Mouse (Mus musculus) liver, embryonic 16.5 days (tissue): ENCODE measurements at regions not wholly inside any gene's neighbourhood (a gene's known extent, or its start where the extent isn't known, plus 50 kb on each side); places are given as distances from the start of the nearest gene placed in this dataset.

Source experiments
- ATAC-seq: fragments of 200-750 bp; cut with Nextera tagmentation; 2 replicates; pipeline ENCODE4 v1.8.0; 2017; ENCODE audit warnings: low read depth, mild to moderate bottlenecking, moderate number of reproducible peaks, moderate library complexity
- H3K27ac ChIP-seq: fragments of 300-500 bp; sonication (generic); 2 replicates; pipeline ENCODE4 v1.5.1; 2014; ENCODE audit warnings: mild to moderate bottlenecking, low read length
- H3K27me3 ChIP-seq: fragments of 300-500 bp; sonication (generic); 2 replicates; pipeline ENCODE4 v1.6.1; 2014; ENCODE audit warnings: low read depth, low read length, mixed read lengths; ENCODE audit not compliant: control insufficient read depth, insufficient read depth
- H3K36me3 ChIP-seq: fragments of 300-500 bp; sonication (generic); 2 replicates; pipeline ENCODE4 v1.6.1; 2014; ENCODE audit warnings: mild to moderate bottlenecking; ENCODE audit not compliant: control insufficient read depth, insufficient read depth
- H3K4me1 ChIP-seq: fragments of 300-500 bp; sonication (generic); 2 replicates; pipeline ENCODE4 v1.6.1; 2014; ENCODE audit warnings: low read depth, low read length, mixed read lengths; ENCODE audit not compliant: control insufficient read depth
- H3K4me2 ChIP-seq: fragments of 300-500 bp; sonication (generic); 2 replicates; pipeline ENCODE4 v1.6.1; 2014; ENCODE audit warnings: low read depth, low read length, mixed read lengths
- H3K4me3 ChIP-seq: fragments of 300-500 bp; sonication (generic); 2 replicates; pipeline ENCODE4 v1.5.1; 2014; ENCODE audit warnings: low read depth, mild to moderate bottlenecking, low read length
- H3K9ac ChIP-seq: fragments of 300-500 bp; sonication (generic); 2 replicates; pipeline ENCODE4 v1.6.1; 2014; ENCODE audit warnings: low read depth, low read length
- H3K9me3 ChIP-seq: fragments of 300-500 bp; sonication (generic); replicated peaks from 2 replicates; pipeline ENCODE4 v1.6.1; 2016; ENCODE audit warnings: low read length; ENCODE audit not compliant: control insufficient read depth
- WGBS: fragments of 180-500 bp; shearing (Covaris S2); extraction: QIAGEN DNeasy Blood & Tissue Kit; methylation state at CpG from one replicate; pipeline ENCODE4 v1.1.7; 2014; ENCODE audit not compliant: insufficient replicate concordance; 5-methylcytosine and 5-hydroxymethylcytosine counted together

- Histone ChIP-seq H3K4me3 (no peak overlapping the region), H3K4me2 (no peak overlapping the region), H3K36me3 (no peaks in the 10 kb centered on the region), H3K9me3 (no peaks in the 10 kb centered on the region), H3K4me1 (no peaks in the 10 kb centered on the region), H3K9ac (no peak overlapping the region), H3K27me3 (no peaks in the 10 kb centered on the region), H3K27ac (no peak overlapping the region)
- WGBS, result 67% methylated on average over 8 of the region's 8 CpGs
- no peak for ATAC-seq
Observed at GRCm38 (mm10) chr2:79543948-79544792, 87.6 kb upstream of the Cerkl start.

GRCm38 (mm10) chr2:79544793-79545260 lies 88.2 kb upstream of the Cerkl start:
- no peaks in the 10 kb centered on the region for H3K36me3 ChIP-seq
- no peak for ATAC-seq
- H3K4me3 ChIP-seq, result no peak overlapping the region
- no peak overlapping the region for H3K27ac ChIP-seq
- no peak overlapping the region for H3K4me2 ChIP-seq
- no peak overlapping the region for H3K9ac ChIP-seq
- no peaks in the 10 kb centered on the region for H3K27me3 ChIP-seq
- H3K9me3 ChIP-seq, result no peaks in the 10 kb centered on the region
- 60% methylated on average over 4 of the region's 4 CpGs for WGBS
- no peaks in the 10 kb centered on the region for H3K4me1 ChIP-seq

- H3K27me3 ChIP-seq, result no peaks in the 10 kb centered on the region
- no peaks in the 10 kb centered on the region for H3K36me3 ChIP-seq
- H3K4me2 ChIP-seq, result no peak overlapping the region
- ATAC-seq, result no peak
- no peak overlapping the region for H3K27ac ChIP-seq
- H3K9me3 ChIP-seq, result no peaks in the 10 kb centered on the region
- 21% methylated on average over 4 of the region's 4 CpGs for WGBS
- H3K4me1 ChIP-seq, result no peaks in the 10 kb centered on the region
- no peak overlapping the region for H3K9ac ChIP-seq
- no peak overlapping the region for H3K4me3 ChIP-seq
Observed at GRCm38 (mm10) chr2:79546206-79546605, 88.9 kb upstream of the Itprid2 start.

GRCm38 (mm10) chr2:79547284-79547683 lies 87.9 kb upstream of the Itprid2 start:
- H3K4me1 ChIP-seq, result no peaks in the 10 kb centered on the region
- no peak for ATAC-seq
- no peak overlapping the region for H3K4me2 ChIP-seq
- no peaks in the 10 kb centered on the region for H3K36me3 ChIP-seq
- 41% methylated on average over 3 of the region's 3 CpGs for WGBS
- H3K27me3 ChIP-seq, result no peaks in the 10 kb centered on the region
- no peak overlapping the region for H3K4me3 ChIP-seq
- no peak overlapping the region for H3K27ac ChIP-seq
- H3K9ac ChIP-seq, result no peak overlapping the region
- no peaks in the 10 kb centered on the region for H3K9me3 ChIP-seq

- Histone ChIP-seq H3K9me3 (no peaks in the 10 kb centered on the region), H3K4me3 (no peak overlapping the region), H3K27me3 (no peaks in the 10 kb centered on the region), H3K27ac (no peak overlapping the region), H3K4me2 (no peak overlapping the region), H3K36me3 (no peaks in the 10 kb centered on the region), H3K4me1 (no peaks in the 10 kb centered on the region), H3K9ac (no peak overlapping the region)
- no peak for ATAC-seq
- WGBS, result 35% methylated on average over 8 of the region's 8 CpGs
Observed at GRCm38 (mm10) chr2:79548039-79548600, 87.0 kb upstream of the Itprid2 start.

- no peaks in the 10 kb centered on the region for H3K4me1 ChIP-seq
- ATAC-seq, result no peak
- no peak overlapping the region for H3K4me3 ChIP-seq
- no peaks in the 10 kb centered on the region for H3K9me3 ChIP-seq
- no peaks in the 10 kb centered on the region for H3K27me3 ChIP-seq
- H3K9ac ChIP-seq, result no peak overlapping the region
- H3K36me3 ChIP-seq, result no peaks in the 10 kb centered on the region
- no peak overlapping the region for H3K27ac ChIP-seq
- WGBS, result 58% methylated on average over 3 of the region's 3 CpGs
- H3K4me2 ChIP-seq, result no peak overlapping the region
Observed at GRCm38 (mm10) chr2:79549781-79550180, 85.4 kb upstream of the Itprid2 start.

GRCm38 (mm10) chr2:79550432-79550831 lies 84.7 kb upstream of the Itprid2 start:
- H3K27ac ChIP-seq, result no peak overlapping the region
- H3K4me3 ChIP-seq, result no peak overlapping the region
- H3K9ac ChIP-seq, result no peak overlapping the region
- H3K9me3 ChIP-seq, result no peaks in the 10 kb centered on the region
- no peaks in the 10 kb centered on the region for H3K27me3 ChIP-seq
- H3K36me3 ChIP-seq, result no peaks in the 10 kb centered on the region
- whole genome bisulfite sequencing, result 27% methylated on average over 3 of the region's 3 CpGs
- no peak for ATAC-seq
- no peaks in the 10 kb centered on the region for H3K4me1 ChIP-seq
- no peak overlapping the region for H3K4me2 ChIP-seq

- no peak overlapping the region for H3K4me3 ChIP-seq
- WGBS, result 66% methylated on average over 5 of the region's 5 CpGs
- H3K36me3 ChIP-seq, result no peaks in the 10 kb centered on the region
- no peak overlapping the region for H3K4me2 ChIP-seq
- no peak overlapping the region for H3K9ac ChIP-seq
- no peaks in the 10 kb centered on the region for H3K9me3 ChIP-seq
- H3K27me3 ChIP-seq, result no peaks in the 10 kb centered on the region
- no peaks in the 10 kb centered on the region for H3K4me1 ChIP-seq
- no peak overlapping the region for H3K27ac ChIP-seq
- ATAC-seq, result no peak
Observed at GRCm38 (mm10) chr2:79552481-79552880, 82.7 kb upstream of the Itprid2 start.

- H3K36me3 ChIP-seq, result no peaks in the 10 kb centered on the region
- H3K9ac ChIP-seq, result no peak overlapping the region
- H3K27ac ChIP-seq, result no peak overlapping the region
- H3K4me3 ChIP-seq, result no peak overlapping the region
- H3K4me1 ChIP-seq, result no peaks in the 10 kb centered on the region
- no peak for ATAC-seq
- no peaks in the 10 kb centered on the region for H3K27me3 ChIP-seq
- H3K4me2 ChIP-seq, result no peak overlapping the region
- H3K9me3 ChIP-seq, result no peaks in the 10 kb centered on the region
- 39% methylated on average over 2 of the region's 2 CpGs for WGBS
Observed at GRCm38 (mm10) chr2:79555395-79555794, 79.8 kb upstream of the Itprid2 start.
